Mouse (Mus musculus): ENCODE measurements around the gene Rmnd5b.
"Not testable (repeated sequence)": the region's sequence is repeated elsewhere in the genome, so short reads cannot be mapped to it uniquely, and the experiment has no call there.

Gene Rmnd5b

DNA sequence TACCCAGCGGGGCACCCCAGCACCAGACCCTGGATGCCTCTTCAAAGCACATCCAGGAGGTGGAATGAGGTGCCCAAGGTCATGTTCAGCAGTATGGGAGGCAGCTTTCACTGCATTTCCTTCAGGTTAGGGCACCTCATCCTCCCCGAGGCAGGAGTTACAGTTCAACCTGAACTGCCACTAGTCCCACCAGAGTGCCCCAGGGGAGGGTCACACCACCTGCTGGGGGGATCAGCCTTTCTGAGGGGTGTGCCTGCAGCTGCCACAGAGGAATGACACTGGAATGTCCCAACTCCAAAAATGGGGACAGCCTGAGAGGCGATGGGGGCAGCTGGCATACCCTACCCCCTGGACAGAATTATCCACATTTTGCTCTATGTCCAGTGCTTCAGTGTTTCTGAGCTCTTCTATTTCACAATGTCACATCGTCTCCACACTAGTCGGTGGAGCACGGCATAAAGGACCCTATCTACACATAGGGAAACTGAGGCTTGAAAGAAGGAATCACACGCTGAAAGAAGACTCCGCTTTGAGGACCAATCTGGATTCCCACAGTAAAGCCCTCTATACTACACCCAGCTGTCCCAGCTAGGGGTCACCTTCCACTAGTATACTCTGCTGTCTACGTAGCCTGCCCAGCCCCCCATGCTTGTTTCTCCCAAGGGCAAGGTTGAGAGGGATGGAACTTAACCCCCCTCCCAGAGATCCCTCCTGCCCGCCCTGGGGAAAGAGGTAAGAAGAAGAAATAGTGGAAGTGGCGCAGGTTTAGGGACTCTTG, 13.6 kb upstream of the Rmnd5b start:
- no peak for DNase-seq

- DNase-seq = peak in 1 of 2 experiments; percentile 42
These were observed 12.9 kb upstream of the Rmnd5b start for GRCm38 (mm10) chr11:51648566-51648965.

DNA sequence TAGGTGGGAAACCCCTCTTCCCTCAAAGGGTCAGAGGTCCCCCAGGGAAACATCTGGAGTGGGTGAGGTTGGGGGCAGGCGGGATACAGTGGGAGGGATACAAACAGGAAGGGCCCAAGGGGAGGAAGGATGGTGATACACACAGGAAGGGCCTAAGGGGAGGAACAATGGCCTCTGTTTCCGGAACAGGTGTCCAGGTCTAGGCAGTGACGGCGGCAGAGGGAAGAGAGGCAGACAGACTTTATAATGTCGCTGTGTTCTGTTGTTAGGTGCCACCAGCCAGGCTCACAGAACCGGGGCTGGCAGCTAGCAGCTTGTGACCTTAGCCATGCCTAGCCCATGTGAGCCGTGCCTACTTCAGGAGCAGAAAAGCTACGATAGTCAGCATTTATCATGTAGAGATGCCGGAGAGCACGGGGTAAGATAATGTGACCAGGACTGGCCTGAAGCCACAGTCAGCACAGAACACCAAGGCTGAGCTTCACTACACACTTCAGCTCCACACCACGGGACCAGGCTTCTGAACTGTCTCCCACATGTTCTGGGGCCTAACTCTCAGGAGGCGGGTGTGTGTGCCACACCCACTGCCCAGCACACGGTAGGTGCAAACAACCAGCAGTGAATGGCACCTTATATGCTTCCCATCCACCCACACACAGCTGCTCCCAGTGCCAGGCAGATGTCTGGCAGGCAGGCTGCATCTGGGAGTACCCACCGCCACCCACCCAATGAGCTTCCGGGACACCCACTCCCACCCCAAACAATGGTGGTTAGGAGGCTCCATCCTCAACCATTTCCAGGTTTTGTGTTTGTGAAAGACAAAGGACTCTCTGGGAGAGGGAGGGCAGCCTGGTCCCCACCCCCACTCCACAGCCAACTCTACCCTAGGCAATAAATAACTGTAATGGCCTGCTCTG, 11.3 kb upstream of the Rmnd5b start:
- DNase-seq = peak; percentile 60 to 78

DNA sequence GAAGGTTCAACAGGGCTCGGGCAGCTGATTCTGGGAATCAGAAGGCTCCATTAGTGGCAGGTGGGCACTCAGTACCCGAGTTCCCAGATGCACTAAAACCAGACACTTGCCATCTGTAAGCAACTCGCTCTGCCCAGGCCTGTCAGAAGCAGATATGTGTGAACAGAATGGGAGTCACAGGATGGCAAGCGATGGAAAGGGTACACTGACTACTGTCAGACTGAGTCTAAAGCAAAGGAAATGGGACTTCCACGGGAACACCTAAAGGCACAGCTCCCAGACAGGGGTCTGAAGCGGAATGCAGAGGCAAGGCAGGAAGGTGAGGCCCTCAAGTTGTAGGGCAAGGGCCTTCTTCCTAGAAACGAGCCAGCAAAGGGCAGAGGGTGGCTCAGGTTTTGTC, 10.5 kb upstream of the Rmnd5b start:
- no peak for DNase-seq

DNA sequence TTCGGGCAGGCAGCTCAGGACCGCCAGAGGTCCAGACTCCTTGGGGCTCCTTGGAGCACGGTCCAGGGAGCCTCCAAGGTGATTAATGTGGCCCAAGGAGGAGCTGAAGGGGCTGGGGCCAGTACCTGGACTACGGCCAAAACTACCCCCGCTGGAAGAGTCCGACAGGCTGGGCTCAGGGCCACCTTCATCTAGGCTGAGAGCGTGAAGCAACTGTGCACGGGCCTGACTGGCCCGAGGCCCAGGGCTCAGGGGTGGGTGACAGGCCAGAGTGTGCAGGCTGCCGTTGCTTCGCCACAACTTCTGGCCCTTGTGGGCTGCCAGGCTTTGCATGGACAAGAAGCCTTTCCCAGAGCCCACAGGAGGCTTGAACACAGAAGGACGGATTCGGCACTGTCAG, 9.6 kb upstream of the Rmnd5b start:
- no peak for DNase-seq

- peak; percentile 27 to 35 for DNase-seq
These were observed 8.5 kb upstream of the Rmnd5b start for GRCm38 (mm10) chr11:51644217-51644616.

DNA sequence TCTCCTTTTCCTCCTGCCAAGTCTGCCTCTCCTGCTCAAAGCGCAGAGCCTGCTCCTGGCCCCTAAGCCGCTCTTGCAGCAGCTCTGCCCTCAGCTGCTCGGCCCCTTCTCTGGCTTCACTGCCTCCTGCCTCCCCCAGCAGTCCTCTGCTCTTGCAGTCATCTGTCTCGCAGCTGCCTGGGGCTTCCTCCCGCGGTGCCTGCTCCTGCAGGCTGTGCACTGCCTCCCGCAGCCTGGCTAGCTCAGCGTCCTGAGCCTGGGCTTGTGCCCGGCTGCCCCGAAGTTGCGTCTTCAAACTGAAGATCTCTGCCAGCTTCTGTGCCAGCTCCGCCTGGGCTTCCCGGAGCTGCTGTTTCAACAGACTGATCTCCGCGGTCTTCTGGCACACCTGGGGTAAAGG, 8.1 kb upstream of the Rmnd5b start:
- no peak for DNase-seq

- DNase-seq = peak in 1 of 2 experiments; percentile 19
These were observed 7.5 kb upstream of the Rmnd5b start for GRCm38 (mm10) chr11:51643202-51643601.

DNA sequence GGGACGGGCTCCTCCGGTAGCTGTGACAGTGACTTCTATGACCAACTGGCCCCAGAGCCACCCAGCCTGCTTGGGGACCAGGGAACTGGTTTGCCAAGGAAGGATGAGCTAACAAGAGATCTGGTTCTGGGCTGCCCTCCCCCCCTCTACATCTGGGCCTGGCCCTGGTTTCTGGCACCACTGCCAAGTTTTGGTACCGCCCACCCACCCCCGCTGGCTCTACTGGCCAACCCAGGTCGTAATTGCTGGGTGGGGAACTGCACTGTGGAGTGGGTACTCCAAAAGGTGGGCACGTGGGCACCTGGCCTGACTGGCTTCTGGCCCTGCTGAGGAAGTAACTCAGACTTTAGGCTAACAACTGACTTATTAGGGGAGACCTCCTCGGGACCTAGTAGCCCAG, 5.1 kb upstream of the Rmnd5b start:
- DNase-seq = peak; percentile 69 to 80

GRCm38 (mm10) chr11:51638497-51638896, 2.8 kb upstream of the Rmnd5b start:
- DNase-seq = no peak

GRCm38 (mm10) chr11:51637971-51638414, 2.3 kb upstream of the Rmnd5b start:
- peak; percentile 59 to 63 for DNase-seq

DNA sequence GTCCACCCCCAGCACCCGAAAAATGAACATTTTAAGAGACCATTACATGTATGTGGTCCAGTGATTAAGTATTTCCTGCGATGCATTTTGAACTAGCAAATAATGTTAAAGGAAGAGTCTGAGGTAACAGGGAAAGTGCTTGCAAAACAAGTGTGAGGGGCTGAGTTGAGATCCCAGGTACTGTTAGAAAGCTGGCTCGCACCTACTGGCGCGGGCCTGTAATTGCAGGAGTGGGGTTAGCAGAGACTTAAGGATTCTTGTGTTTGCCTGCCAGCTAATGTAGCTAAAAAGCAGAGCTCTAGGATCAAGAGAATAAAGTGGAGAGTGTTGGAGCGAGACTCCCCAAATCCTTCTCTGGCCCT, 608 bp upstream of the Rmnd5b start:
- peak; percentile 63 to 76 for DNase-seq

GRCm38 (mm10) chr11:51635127-51635524, 570 bp downstream of the Rmnd5b start:
- DNase-seq = no peak

GRCm38 (mm10) chr11:51633721-51634120, 2.0 kb downstream of the Rmnd5b start:
- no peak for DNase-seq

GRCm38 (mm10) chr11:51633200-51633599, 2.5 kb downstream of the Rmnd5b start:
- not testable (repeated sequence) for DNase-seq

DNA sequence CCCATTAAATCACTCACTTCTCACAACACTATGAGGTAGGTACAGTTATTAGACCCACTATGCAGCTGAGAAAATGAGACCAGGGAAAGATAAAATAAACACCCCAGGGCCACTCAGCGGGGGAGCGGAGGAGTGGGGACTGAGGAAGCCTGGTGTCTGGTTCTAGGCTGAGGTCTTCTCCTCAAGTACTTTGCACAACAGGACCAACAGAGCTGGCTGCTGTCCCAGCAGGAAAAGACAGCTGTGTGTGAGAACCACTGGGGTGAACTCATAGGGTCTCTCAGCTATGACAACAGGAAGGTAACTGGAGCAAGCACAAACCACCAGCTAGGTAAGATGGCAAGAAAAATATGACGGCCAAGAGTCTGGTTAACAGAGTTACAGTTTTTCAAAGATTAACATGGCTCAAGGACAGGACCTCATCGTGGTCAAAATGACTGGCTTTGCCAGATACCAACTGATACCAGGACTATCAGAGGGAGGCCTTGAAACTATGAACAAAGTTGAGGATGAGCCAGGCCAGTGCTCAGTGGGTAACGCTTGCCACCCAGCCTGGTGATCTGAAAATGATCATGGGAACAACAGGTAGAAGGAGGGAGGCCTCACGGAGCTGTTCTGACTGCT, 3.5 kb downstream of the Rmnd5b start:
- DNase-seq = no peak

- DNase-seq = no peak
These were observed 5.9 kb downstream of the Rmnd5b start for GRCm38 (mm10) chr11:51629651-51630314.

GRCm38 (mm10) chr11:51627907-51628306, 7.8 kb downstream of the Rmnd5b start:
- DNase-seq = no peak

DNA sequence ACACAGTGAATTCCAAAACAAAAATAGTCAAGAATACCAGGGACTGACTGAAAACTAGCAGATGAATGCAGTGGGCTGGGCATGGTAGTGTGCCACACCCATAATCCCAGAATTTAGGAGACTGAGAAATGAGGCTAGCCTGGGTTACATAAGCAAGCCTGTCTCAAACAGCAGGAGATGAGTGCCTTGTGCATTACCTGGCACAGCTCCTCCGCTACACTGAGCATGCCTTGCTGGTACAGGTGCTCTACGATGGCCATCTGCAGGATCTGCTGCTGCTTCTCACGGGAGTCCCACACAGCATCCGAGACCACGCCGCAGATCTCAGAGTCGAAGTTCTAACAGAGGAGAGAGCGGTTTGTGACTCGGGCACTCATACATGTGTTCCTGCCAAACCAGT, 8.3 kb downstream of the Rmnd5b start:
- no peak for DNase-seq

DNA sequence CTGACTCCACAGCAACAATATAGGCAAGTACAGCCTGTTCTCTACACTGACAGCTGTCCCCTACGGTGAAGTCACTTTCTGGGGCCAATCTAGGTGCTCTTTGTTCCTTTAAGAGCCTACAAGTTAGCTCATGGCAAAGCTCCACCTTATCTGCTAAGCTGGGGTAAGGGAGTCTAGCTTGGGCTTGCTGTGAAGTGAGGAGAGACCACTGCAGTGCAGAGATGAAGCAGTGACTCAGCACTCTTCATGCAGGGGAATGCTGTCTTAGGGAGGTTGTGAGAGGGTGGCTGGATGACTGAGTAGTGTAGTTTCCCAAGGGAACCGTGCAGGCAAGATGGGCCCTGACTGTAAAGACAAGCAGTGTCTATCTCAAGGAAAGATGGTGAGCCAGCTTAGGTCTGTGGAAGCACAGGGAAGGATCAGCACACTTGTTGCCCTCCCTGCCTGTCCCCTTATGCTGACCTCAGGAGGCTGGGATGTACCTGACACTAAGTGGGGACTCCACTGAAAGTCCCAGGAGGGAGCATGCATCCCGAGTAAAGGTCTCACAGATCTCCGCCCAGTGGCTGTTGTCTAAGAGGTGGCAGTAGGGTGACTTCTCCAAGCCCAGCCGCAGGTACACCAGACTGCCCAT, 10.4 kb downstream of the Rmnd5b start:
- no peak for DNase-seq

- peak; percentile 68 to 72 for DNase-seq
These were observed 12.7 kb downstream of the Rmnd5b start for GRCm38 (mm10) chr11:51622971-51623491.

DNA sequence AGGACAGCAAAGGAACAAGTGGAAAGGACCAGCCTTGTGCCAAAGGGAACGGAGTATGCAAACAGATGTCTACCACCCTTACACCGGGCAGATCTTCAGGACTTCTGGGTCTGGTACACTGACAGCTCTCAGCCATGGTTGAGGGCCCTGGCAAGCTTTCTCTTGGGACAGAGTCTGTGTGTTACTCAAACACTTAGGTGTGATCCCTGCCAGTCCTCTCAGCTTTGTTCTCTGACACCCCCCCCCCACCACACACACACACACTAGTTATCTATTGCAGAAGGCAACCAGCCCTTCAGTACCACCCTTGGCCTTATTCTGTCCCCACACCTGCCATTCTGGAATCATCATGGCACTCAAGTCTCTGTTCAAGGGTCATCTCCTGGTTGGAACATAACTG, 13.9 kb downstream of the Rmnd5b start:
- DNase-seq = no peak

Data from lung, adult 18-20 months (tissue).